Mouse (Mus musculus) kidney, adult 9 months (tissue): ENCODE results near the gene Bsg.
"Not testable (repeated sequence)": the region's sequence is repeated elsewhere in the genome, so short reads cannot be mapped to it uniquely, and the experiment has no call there.

Source experiments
- DNase-seq: peaks from one replicate; pipeline ENCODE4 v3.0.0; 2022

Bsg gene

GRCm38 (mm10) chr10:79682916-79683582 lies 21.2 kb upstream of the Bsg start:
- DNase-seq: peak; percentile 83

- no peak for DNase-seq
Observed at GRCm38 (mm10) chr10:79683726-79684640, 20.3 kb upstream of the Bsg start.

DNA sequence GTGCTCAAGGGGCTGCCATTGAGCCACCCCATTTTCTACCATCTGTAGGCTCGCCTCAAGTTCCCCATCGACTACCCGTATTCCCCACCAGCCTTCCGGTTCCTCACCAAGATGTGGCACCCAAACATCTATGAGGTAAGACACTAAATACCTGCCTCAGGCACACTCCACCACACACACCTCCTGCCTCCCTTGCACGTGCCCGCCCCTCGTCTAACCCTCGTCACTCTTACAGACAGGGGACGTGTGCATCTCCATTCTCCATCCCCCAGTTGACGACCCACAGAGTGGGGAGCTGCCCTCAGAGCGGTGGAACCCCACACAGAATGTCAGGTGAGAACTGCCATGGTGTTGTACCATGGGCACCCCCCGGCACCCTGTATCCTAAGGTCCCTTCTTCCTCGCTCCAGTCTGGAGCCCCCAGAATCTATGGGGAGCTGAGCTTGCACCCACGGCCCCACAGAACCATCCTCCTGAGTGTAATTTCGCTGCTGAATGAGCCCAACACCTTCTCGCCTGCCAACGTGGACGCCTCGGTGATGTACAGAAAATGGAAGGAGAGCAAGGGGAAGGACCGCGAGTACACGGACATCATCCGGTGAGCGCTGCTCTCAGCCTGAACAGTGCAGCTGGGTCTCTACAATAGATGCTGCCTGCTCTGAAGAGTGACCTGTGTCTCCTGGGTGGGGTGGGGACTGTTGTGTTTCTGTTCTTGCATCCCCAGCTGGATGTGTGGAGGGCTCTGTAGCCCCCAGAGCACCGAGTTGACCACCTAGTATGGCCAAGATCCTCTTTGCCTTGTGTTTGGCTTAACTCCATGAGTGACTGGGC lies 19.3 kb upstream of the Bsg start:
- DNase-seq: no peak

DNA sequence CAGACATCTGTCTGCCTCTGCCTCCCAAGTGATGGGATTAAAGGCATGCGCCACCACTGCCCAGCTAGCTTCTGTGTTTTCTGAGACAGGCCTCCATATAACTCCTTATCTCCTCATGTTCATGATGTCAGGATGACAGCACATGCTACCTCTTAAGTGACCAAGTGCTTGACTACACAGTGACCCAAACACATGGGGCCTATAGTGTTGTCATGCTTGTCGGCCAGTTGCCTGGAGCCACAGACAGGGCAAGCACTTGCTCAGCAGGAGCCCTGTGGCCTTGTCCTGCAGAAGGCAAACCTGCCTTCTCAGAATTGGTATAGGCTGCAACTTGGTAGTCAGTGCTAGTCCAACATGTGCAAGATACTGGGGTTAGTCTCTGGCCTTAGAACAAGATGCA lies 18.1 kb upstream of the Bsg start:
- no peak for DNase-seq

DNA sequence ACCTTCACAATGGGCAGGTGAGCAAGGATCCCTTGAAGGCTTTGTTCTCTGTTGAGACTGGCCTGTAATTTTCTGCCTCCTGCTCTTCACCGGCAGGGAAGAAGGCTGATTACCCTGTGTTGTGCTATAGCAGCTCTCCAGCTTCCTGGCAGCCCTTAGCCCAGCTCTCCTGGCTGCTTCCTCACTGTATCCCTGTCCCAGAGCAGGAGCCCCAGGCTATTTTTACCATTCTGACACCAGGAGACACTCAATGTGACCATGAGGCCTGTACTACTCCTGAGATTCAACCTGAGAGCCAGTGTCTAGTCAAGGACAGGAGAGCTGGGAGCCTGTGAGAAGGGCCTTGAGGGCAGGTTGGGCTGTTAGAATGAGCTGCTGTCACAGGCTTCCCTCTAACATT lies 17.6 kb upstream of the Bsg start:
- DNase-seq: no peak

DNA sequence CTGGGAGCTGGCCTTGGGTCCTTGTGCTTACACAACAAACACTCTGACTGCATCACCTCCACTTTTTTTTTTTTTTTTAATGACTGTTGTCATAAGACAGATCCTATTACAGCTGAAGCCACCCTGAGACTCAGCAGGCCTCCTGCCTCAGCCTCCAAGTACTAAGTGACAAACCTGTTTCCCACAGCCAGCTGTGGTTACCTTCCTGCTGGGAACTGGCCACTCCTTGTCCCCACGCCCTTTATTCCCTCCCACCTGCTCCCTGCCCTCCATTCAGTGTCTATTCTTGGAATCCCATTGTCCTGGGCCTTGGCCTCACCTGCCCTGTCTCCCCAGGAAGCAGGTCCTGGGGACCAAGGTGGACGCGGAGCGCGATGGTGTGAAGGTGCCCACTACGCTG lies 16.8 kb upstream of the Bsg start:
- DNase-seq: no peak

DNA sequence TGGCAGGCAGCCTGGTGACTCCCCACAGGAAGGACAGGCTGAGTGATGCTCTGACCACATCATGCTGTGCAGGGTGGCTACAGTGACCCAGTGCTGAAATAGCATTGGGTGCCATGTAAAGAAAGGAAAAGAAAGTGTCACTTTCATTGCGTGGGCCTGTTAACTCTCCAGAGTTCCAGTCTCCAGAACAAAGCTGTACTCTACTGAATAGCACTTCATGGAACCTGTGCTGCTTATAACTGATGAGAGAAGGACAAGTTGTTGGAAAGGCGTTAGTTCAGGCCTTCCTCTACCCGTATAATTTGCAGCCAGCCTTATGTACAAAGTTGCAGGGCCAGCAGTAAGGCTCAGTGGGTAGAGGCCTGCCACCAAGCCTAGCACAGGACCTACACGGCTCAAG lies 15.6 kb upstream of the Bsg start, which contains the start of gene Gzmm:
Gene Gzmm (plus strand): TSS at position 301 of the 400 bp plus-strand sequence.
- DNase-seq: no peak

GRCm38 (mm10) chr10:79689178-79689577 lies 15.1 kb upstream of the Bsg start:
- no peak for DNase-seq

DNA sequence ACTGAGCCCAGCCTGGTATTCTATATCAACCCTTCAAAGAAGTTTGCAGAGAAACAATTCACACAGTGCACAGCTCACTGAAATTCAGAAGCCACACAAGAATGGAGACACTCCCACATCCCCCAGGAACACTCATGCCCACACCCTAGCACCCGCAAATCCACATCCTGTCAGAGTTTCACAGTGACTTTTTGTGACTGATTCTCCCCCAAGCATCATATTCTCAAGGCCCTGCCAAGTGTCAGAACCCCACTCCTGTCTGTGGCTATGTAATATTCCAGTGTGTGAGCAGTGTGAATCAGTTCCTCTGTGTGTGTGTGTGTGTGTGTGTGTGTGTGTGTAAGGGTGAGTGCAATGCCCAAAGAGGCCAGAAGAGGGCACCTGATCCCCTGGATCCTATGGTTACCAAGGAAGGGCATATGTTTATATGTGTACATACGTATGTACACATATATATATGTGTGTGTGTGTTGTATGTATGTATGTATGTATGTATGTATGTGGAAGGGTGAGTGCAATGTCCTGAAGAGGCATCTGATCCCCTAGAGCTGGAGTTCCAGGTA lies 12.2 kb upstream of the Bsg start:
- DNase-seq: no peak

DNA sequence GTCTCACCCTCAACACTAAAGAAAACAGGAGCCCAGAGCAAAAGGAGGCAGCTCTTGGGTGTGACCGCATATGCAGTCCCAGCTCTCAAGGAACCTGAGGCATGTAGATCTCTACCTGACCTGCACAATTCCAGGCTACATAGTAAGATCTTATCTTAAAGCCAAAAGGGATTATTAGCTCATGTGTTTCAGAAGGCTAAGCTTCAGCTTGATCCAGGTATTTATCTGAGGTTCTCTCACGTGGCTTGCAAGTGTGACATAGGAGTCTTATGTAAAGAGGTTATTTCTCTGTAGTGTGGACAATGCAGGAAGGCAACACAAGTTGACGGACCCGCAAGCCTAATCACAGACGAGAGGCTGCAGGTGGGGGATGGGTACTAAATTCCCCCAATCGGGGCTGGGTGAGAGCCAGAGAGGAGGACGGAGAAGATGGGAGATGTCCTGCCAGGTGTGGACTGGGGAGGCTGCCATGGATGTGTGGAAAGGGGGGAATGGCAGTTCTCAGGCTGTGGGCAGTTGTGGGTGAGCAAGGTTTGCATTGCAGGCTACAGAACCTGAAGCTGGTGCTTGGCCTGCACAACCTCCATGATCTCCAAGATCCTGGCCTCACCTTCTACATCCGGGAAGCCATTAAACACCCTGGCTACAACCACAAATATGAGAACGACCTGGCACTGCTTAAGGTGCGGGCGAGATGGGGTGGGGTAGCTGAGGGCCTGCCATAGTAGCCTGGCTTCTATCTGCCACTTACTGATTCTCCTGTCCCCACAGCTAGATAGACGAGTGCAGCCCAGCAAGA lies 10.5 kb upstream of the Bsg start:
- DNase-seq: no peak

DNA sequence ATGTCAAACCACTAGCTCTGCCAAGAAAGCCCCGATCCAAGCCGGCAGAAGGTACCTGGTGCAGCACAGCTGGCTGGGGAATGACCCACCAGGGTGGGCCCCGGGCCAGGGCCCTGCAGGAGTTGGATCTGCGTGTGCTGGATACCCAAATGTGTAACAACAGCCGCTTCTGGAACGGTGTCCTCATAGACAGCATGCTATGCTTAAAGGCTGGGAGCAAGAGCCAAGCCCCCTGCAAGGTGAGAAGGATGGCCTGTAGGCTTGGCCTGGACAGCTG lies 10.0 kb upstream of the Bsg start:
- DNase-seq: no peak

DNA sequence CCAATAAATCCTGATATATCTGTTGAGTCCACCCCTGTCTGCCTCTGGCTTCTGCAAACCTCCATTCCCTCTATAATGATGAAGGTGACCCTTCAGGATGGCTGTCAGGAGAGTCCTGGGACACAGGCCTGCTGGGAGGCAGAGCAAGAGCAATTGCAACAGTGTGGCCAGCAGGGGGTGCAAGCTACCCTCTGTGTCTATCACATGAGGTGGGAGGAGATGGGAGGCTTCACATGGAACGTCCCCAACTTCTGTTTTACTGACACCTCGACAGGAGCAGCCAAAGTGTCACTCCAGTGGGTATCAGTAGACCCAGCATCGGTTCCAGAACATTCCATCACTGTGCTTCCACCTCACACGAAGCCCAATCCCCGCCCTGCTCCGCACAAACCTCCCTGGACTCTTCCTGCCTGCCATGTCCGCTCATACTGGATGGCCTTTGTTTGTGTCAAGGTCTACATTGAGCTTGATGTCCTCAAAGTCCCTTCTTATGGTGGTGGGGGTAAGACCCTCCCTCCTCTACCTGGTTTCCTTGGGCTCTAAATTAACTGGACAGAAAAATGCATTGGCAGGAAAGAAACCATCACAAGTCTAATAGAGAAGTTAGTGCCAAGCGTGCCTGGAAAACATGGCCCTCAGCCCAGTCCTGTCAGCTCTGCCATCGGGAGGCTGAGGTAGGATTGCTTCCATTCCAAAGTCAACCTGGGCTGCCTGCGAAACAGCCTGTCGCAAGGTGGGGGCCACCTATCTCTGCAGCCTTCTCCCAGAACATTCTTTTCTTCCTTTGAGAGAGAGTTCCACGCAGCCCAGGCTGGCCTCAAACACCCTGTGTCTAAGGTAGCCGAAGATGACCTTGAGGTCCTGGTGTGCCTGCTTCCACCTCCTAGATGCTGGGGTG lies 8.8 kb upstream of the Bsg start:
- DNase-seq: peak; percentile 76

- no peak for DNase-seq
Observed at GRCm38 (mm10) chr10:79696129-79696651, 8.1 kb upstream of the Bsg start.

DNA sequence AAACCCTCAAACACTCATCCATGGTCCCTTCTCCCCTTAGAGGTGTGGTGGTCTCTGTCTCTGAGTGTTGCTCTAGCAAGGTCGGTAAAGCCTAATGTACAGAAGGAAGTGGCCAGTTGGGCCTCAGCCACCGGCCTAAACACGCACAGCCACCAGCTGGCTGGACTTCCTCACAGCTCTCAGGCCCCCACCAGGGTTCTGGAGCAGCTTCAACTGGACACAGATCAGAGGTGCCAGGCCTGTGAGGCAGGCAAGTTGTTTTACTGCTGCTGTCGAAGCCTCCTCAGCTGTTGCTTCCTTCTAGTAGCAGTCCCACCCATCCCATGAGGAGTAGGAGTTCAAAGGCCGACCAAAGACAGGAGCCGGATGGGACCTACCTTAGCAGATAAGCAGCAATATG lies 6.4 kb upstream of the Bsg start:
- no peak for DNase-seq

- no peak for DNase-seq
Observed at GRCm38 (mm10) chr10:79698459-79698858, 5.8 kb upstream of the Bsg start.

- no peak for DNase-seq
Observed at GRCm38 (mm10) chr10:79700676-79701075, 3.6 kb upstream of the Bsg start.

- DNase-seq: peak; percentile 60
Observed at GRCm38 (mm10) chr10:79701443-79702129, 2.7 kb upstream of the Bsg start.

DNA sequence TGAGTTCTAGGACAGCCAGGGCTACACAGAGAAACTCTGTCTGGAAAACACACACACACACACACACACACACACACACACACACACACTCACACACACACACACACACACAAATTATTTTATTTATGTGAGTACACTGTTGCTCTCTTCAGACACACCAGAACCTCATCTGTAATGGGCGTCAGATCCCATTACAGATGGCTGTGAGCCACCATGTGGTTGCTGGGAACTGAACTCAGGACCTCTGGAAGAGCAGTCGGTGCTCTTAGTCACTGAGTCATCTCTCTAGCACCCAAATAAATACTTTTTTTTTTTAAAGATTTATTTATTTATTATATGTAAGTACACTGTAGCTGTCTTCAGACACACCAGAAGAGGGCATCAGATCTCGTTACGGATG lies 1.3 kb upstream of the Bsg start:
- DNase-seq: not testable (repeated sequence)

- no peak for DNase-seq
Observed at GRCm38 (mm10) chr10:79703541-79703940, 750 bp upstream of the Bsg start.

DNA sequence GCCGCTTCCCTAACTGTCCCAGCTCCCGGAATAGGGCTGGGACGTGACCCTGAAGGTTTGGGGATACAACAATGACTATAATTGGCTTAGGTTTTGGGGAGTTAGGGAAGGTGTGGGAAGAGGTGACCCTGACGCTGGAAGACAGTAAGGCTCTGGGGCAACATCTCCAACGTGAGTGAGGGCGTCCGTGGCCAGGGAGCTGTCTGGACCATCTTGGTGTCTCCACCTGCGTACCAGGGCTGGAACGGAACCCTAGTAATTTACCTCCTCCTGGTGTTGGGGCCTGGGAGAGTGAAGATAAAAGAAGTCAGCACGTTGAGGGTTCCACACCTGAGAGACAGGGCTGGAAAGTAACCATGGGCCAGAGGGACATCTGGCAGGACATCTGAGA lies 674 bp downstream of the Bsg start:
- no peak for DNase-seq
